Mouse (Mus musculus) hindbrain, embryonic 11.5 days (tissue): ENCODE measurements around the gene Rassf1. TPM values are rescaled to one million over a fixed set of nuclear protein-coding genes. Genes with fewer than 3 reads are reported as not detected.

Experiments
- ATAC-seq: fragments of 200-750 bp; cut with Nextera tagmentation; 2 replicates; pipeline ENCODE4 v1.8.0; 2017; ENCODE audit warnings: mild to moderate bottlenecking, moderate TSS enrichment, moderate library complexity; ENCODE audit not compliant: low FRiP score
- DNase-seq: peaks from one replicate; pipeline ENCODE4 v3.0.0-alpha.2; 2015; ENCODE audit warnings: low spot score
- H3K27ac ChIP-seq: fragments of 300-500 bp; sonication (generic); 2 replicates; pipeline ENCODE4 v1.5.1; 2014; ENCODE audit warnings: mild to moderate bottlenecking, low read depth, low read length
- H3K27me3 ChIP-seq: fragments of 300-500 bp; sonication (generic); 2 replicates; pipeline ENCODE4 v1.6.1; 2014; ENCODE audit warnings: mild to moderate bottlenecking, low read length, moderate library complexity, mixed read lengths; ENCODE audit not compliant: control insufficient read depth, insufficient read depth
- H3K36me3 ChIP-seq: fragments of 300-500 bp; sonication (generic); 2 replicates; pipeline ENCODE4 v1.6.1; 2014; ENCODE audit warnings: mild to moderate bottlenecking, low read length, moderate library complexity, mixed read lengths; ENCODE audit not compliant: control insufficient read depth, insufficient read depth
- H3K4me1 ChIP-seq: fragments of 300-500 bp; sonication (generic); replicated peaks from 2 replicates; pipeline ENCODE4 v1.6.1; 2014; ENCODE audit warnings: low read length, mixed read lengths; ENCODE audit not compliant: control insufficient read depth, insufficient read depth
- H3K4me2 ChIP-seq: fragments of 300-500 bp; sonication (generic); replicated peaks from 2 replicates; pipeline ENCODE4 v1.6.1; 2014; ENCODE audit warnings: mild to moderate bottlenecking, low read depth, low read length
- H3K4me3 ChIP-seq: fragments of 300-500 bp; sonication (generic); 2 replicates; pipeline ENCODE4 v1.5.1; 2014; ENCODE audit warnings: low read depth, low read length
- H3K9ac ChIP-seq: fragments of 300-500 bp; sonication (generic); 2 replicates; pipeline ENCODE4 v1.6.1; 2014; ENCODE audit warnings: low read depth, low read length
- H3K9me3 ChIP-seq: fragments of 300-500 bp; sonication (generic); 2 replicates; pipeline ENCODE4 v1.6.1; 2016; ENCODE audit warnings: low read length; ENCODE audit not compliant: control insufficient read depth
- WGBS: fragments of 180-500 bp; shearing (Covaris S2); extraction: QIAGEN DNeasy Blood & Tissue Kit; methylation state at CpG from one replicate; pipeline ENCODE4 v1.1.7; 2014; 5-methylcytosine and 5-hydroxymethylcytosine counted together
- polyA plus RNA-seq: library from polyadenylated mRNA; unstranded; fragments of >200 nt; fragmentation: Nextera tagmentation; extraction: Ambion mirVana; gene quantifications from 2 replicates; pipeline ENCODE4 v1.2.1, GENCODE M21; 2014

Rassf1 gene
- polyA plus RNA-seq, 1 experiment from 2014 or later, result 39.7 TPM

- Histone ChIP-seq H3K4me1 (peaks cover 14% of the 10 kb centered on the region), H3K9me3 (no peaks in the 10 kb centered on the region), H3K9ac (peak overlapping the region; percentile 61; the same call in 1 of the 2 replicates), H3K27ac (no peak overlapping the region), H3K4me2 (peak overlapping the region; percentile 62), H3K27me3 (no peaks in the 10 kb centered on the region), H3K4me3 (peak overlapping the region; percentile 60), H3K36me3 (peaks cover 11% of the 10 kb centered on the region; the same call in 1 of the 2 replicates)
- ATAC-seq (no peak), DNase-seq (no peak)
- 54% methylated on average over 8 of the region's 8 CpGs for WGBS
Observed at GRCm38 (mm10) chr9:107542721-107543120, 8.6 kb upstream of the Rassf1 start.

GRCm38 (mm10) chr9:107543299-107543698 is 8.1 kb upstream of the Rassf1 start:
- no peak for ATAC-seq
- Histone ChIP-seq H3K9ac (no peak overlapping the region), H3K4me2 (no peak overlapping the region), H3K9me3 (no peaks in the 10 kb centered on the region), H3K36me3 (peaks cover 10% of the 10 kb centered on the region; the same call in 1 of the 2 replicates), H3K4me3 (no peak overlapping the region), H3K4me1 (peaks cover 14% of the 10 kb centered on the region), H3K27ac (no peak overlapping the region), H3K27me3 (0 out of 2 replicates have a peak, but pooled peaks cover 2% of the 10 kb centered on the region)
- DNase-seq, result no peak
- WGBS, result 85% methylated on average over 11 of the region's 11 CpGs

- H3K9me3 ChIP-seq, result no peaks in the 10 kb centered on the region
- DNase-seq, result no peak
- no peak overlapping the region for H3K4me3 ChIP-seq
- peaks cover 6% of the 10 kb centered on the region; the same call in 1 of the 2 replicates for H3K36me3 ChIP-seq
- H3K27ac ChIP-seq, result no peak overlapping the region
- peaks cover 6% of the 10 kb centered on the region; the same call in 1 of the 2 replicates for H3K27me3 ChIP-seq
- H3K9ac ChIP-seq, result no peak overlapping the region
- peaks cover 14% of the 10 kb centered on the region for H3K4me1 ChIP-seq
- WGBS, result 94% methylated on average over 17 of the region's 17 CpGs
- ATAC-seq, result no peak
- no peak overlapping the region for H3K4me2 ChIP-seq
Observed at GRCm38 (mm10) chr9:107544196-107544700, 7.1 kb upstream of the Rassf1 start.

GRCm38 (mm10) chr9:107544729-107545128 is 6.6 kb upstream of the Rassf1 start:
- Histone ChIP-seq H3K4me1 (peaks cover 14% of the 10 kb centered on the region), H3K27me3 (peaks cover 8% of the 10 kb centered on the region; the same call in 1 of the 2 replicates), H3K4me2 (no peak overlapping the region), H3K27ac (no peak overlapping the region), H3K4me3 (no peak overlapping the region), H3K36me3 (peaks cover 5% of the 10 kb centered on the region; the same call in 1 of the 2 replicates), H3K9ac (no peak overlapping the region), H3K9me3 (no peaks in the 10 kb centered on the region)
- DNase-seq (no peak), ATAC-seq (no peak)
- WGBS, result 96% methylated on average over 12 of the region's 12 CpGs

- 0 out of 2 replicates have a peak, but pooled peaks cover 2% of the 10 kb centered on the region for H3K36me3 ChIP-seq
- no peaks in the 10 kb centered on the region for H3K9me3 ChIP-seq
- no peak overlapping the region for H3K9ac ChIP-seq
- ATAC-seq, result no peak
- no peak overlapping the region for H3K27ac ChIP-seq
- no peak overlapping the region for H3K4me2 ChIP-seq
- no peak overlapping the region for H3K4me3 ChIP-seq
- no peak for DNase-seq
- WGBS, result 90% methylated on average over 10 of the region's 10 CpGs
- H3K4me1 ChIP-seq, result peaks cover 14% of the 10 kb centered on the region
- H3K27me3 ChIP-seq, result peaks cover 8% of the 10 kb centered on the region
Observed at GRCm38 (mm10) chr9:107545199-107545598, 6.2 kb upstream of the Rassf1 start.

- Histone ChIP-seq H3K27me3 (peaks cover 12% of the 10 kb centered on the region), H3K4me3 (no peak overlapping the region), H3K9me3 (no peaks in the 10 kb centered on the region), H3K4me2 (no peak overlapping the region), H3K36me3 (0 out of 2 replicates have a peak, but pooled peaks cover 2% of the 10 kb centered on the region), H3K9ac (no peak overlapping the region), H3K27ac (no peak overlapping the region), H3K4me1 (peaks cover 15% of the 10 kb centered on the region)
- 4% methylated on average over 3 of the region's 3 CpGs for whole genome bisulfite sequencing
- peak; percentile 88 for DNase-seq
- no peak for ATAC-seq
Observed at GRCm38 (mm10) chr9:107545602-107546001, 5.8 kb upstream of the Rassf1 start.

GRCm38 (mm10) chr9:107547026-107547425 is 4.3 kb upstream of the Rassf1 start, which contains the start of gene Zmynd10:
TSS of gene Zmynd10 (plus strand) at chr9:107547298.
- peak; percentile 61; the same call in 1 of the 2 replicates for ATAC-seq
- Histone ChIP-seq H3K4me1 (peaks cover 20% of the 10 kb centered on the region), H3K9me3 (no peaks in the 10 kb centered on the region), H3K4me3 (0 out of 2 replicates have a peak within 1 kb of the TSS, but pooled peaks have one; percentile 13), H3K27me3 (peaks cover 25% of the 10 kb centered on the region), H3K36me3 (0 out of 2 replicates have a peak, but pooled peaks cover 2% of the 10 kb centered on the region), H3K4me2 (peak within 1 kb of the TSS; percentile 34), H3K9ac (peak within 1 kb of the TSS; percentile 16; the same call in 1 of the 2 replicates), H3K27ac (no peak within 1 kb of the TSS)
- WGBS, result 4% methylated on average over 20 of the region's 20 CpGs
- DNase-seq, result peak; percentile 94

GRCm38 (mm10) chr9:107547957-107548356 is 3.4 kb upstream of the Rassf1 start:
- H3K27me3 ChIP-seq, result peaks cover 33% of the 10 kb centered on the region
- no peak overlapping the region for H3K4me3 ChIP-seq
- 0 out of 2 replicates have a peak, but pooled peaks cover 2% of the 10 kb centered on the region for H3K36me3 ChIP-seq
- 85% methylated on average over 5 of the region's 5 CpGs for WGBS
- DNase-seq (no peak), ATAC-seq (no peak)
- H3K4me2 ChIP-seq, result no peak overlapping the region
- H3K9me3 ChIP-seq, result no peaks in the 10 kb centered on the region
- peaks cover 18% of the 10 kb centered on the region for H3K4me1 ChIP-seq
- no peak overlapping the region for H3K27ac ChIP-seq
- H3K9ac ChIP-seq, result no peak overlapping the region

GRCm38 (mm10) chr9:107548820-107549219 is 2.5 kb upstream of the Rassf1 start:
- peaks cover 35% of the 10 kb centered on the region for H3K27me3 ChIP-seq
- 0 out of 2 replicates have a peak, but pooled peaks cover 2% of the 10 kb centered on the region for H3K36me3 ChIP-seq
- no peak overlapping the region for H3K27ac ChIP-seq
- no peak overlapping the region for H3K4me2 ChIP-seq
- ATAC-seq, result no peak
- H3K9me3 ChIP-seq, result no peaks in the 10 kb centered on the region
- no peak overlapping the region for H3K4me3 ChIP-seq
- WGBS, result 93% methylated on average over 10 of the region's 10 CpGs
- no peak overlapping the region for H3K9ac ChIP-seq
- peaks cover 18% of the 10 kb centered on the region; the same call in 1 of the 2 replicates for H3K4me1 ChIP-seq
- DNase-seq, result no peak
